Mouse (Mus musculus) liver (tissue): Measurements from ENCODE around the gene Chmp2a.
A peak's percentile ranks its signal among the peaks of the same experiment; 100 is the strongest.

ENCODE experiments used
- DNase-seq: peaks from one replicate; pipeline ENCODE4 v3.0.0-alpha.2; 2020; ENCODE audit warnings: mixed read lengths

The Chmp2a gene

DNA sequence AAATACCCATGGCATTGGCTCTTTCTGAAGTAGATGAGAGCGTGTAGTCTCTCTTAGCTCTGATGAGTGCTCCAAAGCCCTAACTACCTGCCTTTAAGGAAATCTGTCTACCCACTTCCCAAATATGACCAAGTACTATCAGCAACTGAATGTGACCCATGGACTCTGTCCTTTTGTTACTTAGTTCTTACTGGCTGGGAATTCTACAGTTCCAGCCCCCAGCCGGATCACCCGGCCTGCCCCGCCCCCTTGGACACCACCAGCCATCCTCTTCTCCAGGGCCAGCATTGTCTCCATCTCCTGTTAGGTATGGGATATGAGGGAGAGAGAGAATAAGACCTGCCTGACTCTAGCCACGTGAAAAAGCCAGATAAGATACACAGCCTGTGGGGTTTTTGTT is 36.6 kb downstream of the Chmp2a start, which contains the start of gene Slc27a5:
Slc27a5 (minus strand) TSS at position 140 of the 400 bp plus-strand sequence.
- DNase-seq, result no peak

DNA sequence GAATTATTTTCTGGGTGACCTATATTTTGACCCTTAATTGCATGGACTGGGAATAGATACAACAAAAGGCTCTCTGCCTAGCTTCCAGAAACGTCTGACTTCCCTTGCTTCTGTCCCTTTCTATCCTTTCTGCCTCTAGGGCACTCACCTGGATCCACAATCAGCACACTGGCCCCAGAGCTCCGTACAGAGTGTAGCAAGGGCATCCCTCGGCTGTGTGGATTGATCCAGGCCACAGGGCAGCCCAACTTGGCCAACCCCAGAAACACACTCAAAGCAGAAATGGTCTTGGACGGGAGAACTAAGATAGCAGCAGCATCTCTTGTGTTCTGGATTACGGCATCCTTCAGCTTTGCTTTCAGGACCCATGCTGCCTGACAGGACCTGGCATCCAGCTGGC is 37.4 kb downstream of the Chmp2a start:
- DNase-seq, result no peak

DNA sequence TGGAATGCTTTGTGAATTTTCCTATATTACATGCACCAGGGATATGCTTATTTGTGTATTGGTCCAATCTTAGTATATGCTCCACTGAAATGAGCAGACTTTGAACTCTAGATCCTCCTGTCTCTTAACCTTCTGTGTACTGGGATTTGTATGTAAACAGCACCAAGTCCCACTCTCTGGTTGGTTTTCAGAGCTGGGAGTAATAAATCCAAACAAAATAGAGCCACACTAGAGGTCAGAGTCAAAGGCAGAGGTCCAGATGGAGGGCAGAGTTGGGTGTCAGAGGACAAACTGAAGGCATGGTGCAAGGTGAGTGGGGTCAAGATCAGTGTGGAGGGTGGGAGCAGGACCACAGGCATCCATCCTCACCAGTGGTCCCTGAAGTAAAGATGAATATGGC is 38.7 kb downstream of the Chmp2a start:
- no peak for DNase-seq

DNA sequence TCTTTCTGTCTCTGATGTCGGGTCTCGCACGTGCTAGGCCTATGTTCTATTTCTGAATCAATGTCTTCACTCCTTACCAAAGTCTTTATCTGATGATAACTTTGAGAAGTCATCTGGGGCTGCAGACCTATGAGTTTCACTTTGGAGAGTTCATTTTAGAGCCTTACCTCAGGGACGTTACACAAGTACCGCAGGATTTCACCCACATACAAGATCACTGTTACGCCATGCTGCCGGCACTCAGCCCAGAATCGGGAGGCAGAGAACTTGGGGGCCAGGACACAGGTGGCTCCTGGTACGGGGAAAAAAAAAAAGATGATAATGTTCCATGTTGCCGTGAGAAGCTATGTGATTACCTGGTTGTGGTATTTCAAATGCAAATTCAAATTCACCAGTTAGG is 41.5 kb downstream of the Chmp2a start:
- DNase-seq, result no peak

DNA sequence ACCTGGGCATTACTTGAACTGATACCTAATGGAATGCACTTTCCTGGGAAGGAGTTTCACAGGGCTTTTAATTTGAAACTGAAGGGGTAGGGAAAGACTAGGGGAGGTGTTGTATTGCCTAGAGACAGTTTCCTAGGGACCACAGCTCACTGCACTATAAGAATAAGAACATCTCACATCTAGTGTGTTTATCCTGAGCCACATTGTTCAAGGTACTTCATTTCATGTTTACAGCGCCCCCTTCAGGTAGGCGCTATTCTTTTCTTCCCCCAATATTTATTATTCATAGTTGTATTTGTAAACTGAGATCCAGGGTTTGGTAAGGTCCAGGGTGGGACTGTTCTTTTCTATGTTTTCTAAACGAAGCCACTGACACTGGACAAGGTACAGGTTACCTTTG is 42.4 kb downstream of the Chmp2a start:
- peak; percentile 60 for DNase-seq

DNA sequence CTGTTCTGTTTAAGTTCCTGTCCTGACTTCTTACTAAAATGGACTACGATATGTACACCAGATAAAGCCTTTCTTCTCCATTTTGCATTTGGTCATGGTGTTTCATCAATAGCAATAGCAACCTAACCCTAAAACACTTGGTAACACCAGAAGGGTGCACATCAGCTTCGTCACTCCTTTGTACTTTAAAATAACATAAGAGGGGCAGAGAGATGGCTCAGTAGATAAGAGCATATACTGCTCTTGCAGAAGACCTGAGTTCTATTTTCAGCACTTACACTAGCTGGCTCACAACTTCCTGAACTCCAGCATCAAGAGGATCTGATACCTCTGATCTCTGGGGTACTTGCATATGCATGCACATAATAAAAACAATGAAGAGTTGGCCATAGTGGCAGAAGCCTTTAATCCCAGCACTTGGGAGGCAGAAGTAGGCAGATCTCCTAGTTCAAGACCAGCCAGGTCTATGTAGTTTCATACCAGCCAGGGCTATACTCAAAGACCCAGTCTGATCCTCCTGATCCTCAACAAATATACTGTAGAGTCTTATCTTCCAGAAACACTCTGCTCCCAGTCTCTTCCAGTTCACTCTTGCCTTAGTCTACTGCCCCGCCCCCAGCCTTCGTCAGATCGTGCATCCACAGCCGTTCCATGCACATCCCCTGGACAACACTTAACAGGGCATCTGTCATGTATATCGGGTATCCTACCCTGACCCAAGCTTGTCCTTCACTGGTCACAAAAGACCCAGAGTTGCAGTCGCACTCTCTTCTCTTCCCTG is 47.0 kb downstream of the Chmp2a start:
- DNase-seq, result peak; percentile 83

DNA sequence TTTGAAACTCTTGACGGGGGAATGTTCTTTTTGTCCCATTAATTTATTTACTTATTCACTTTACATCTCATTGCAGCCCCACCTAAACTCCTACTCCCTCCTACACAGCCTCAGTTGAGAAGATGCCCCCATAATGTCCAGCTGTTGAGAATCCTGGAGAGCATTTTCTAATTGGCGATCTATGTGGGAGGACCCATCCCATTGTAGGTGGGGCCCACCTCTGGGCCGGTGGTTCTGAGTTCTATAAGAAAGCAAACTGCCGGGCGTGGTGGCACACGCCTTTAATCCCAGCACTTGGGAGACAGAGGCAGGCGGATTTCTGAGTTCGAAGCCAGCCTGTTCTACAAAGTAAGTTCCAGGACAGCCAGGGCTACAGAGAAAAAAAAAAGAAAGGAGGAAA is 47.7 kb downstream of the Chmp2a start:
- no peak for DNase-seq

DNA sequence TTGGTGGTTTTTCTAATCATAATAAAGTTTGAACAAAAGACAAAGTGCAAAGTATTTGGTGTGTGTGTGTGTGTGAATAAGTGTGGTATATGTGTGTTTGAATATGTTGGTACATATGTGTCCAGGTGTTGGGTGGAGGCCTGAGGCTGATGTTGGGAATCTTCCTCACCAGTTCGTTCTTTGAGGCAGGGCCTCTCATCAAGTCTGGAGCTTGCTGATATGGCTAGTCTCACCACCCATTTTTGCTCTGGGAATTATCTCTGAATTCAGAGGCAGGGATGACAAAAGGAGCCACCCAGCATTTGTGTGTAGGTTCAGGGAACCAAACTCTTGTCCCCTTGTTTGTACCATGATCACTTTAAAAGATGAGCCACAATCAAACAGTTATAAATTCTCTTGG is 48.9 kb downstream of the Chmp2a start:
- DNase-seq, result peak; percentile 51
